Mouse (Mus musculus): ENCODE measurements around the gene Dtnb. TPM values are rescaled to one million over a fixed set of nuclear protein-coding genes. Genes with fewer than 3 reads are reported as not detected.

Gene Dtnb
- polyA plus RNA-seq, 1 experiment from 2014 or later = 17.3 TPM

DNA sequence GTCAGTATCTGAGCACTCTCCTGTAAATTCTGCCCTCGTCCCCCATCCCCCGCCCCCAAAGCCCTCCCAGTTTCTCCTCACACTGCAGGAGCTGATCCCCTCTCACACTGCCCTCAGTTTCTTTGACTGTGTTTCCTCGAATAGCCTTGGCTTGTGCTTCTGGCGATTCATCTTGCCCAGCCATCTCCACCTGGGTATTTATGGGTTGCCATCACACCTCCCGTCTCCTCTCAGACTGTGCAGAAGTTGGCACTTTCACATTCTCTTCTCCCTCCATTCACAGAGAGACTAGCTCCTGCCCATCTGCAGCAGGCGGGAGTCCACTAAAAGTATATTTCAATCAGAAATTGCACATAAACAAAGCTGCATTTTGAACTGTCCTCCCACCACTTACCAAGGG lies 25.4 kb upstream of the Dtnb start:
- WGBS = 46% methylated on average over 6 of the region's 6 CpGs
- no peaks in the 10 kb centered on the region for H3K27me3 ChIP-seq (replicated peaks; ENCODE audit: control insufficient read depth, insufficient read depth, low read length)
- no peaks in the 10 kb centered on the region for H3K9me3 ChIP-seq (ENCODE audit: control insufficient read depth, low read length)
- no peak overlapping the region for H3K27ac ChIP-seq (ENCODE audit: low read length)
- H3K4me3 ChIP-seq (ENCODE audit: low read length) = no peak overlapping the region
- H3K4me1 ChIP-seq (ENCODE audit: control insufficient read depth, insufficient read depth, low read length) = no peaks in the 10 kb centered on the region
- ATAC-seq = no peak
- no peak overlapping the region for H3K4me2 ChIP-seq (ENCODE audit: low read depth, low read length)
- H3K36me3 ChIP-seq (ENCODE audit: control insufficient read depth, insufficient read depth, low read length) = no peaks in the 10 kb centered on the region
- H3K9ac ChIP-seq (ENCODE audit: low read depth, low read length) = no peak overlapping the region

DNA sequence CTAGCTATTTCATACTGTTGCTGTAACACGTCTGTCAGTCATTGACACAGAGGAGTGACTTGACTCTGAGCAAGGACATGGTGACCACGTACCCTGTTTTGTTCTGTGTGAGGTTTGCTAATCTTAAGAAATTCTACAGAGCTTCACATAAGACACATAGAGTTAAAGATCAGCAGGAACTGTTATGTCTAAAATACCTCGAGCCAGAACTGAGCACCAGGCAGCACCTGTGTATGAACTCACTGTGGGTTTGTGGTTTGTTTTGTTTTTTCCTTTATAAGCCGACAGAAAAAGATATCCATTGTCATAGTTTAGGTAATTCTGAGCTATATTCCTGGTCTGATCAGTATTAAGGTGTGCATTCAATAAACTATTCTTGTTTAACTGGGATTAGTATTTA lies 24.7 kb upstream of the Dtnb start:
- H3K27me3 ChIP-seq (replicated peaks; ENCODE audit: control insufficient read depth, insufficient read depth, low read length) = no peaks in the 10 kb centered on the region
- H3K36me3 ChIP-seq (ENCODE audit: control insufficient read depth, insufficient read depth, low read length) = no peaks in the 10 kb centered on the region
- 64% methylated on average over 4 of the region's 4 CpGs for WGBS
- no peak for ATAC-seq
- no peak overlapping the region for H3K4me2 ChIP-seq (ENCODE audit: low read depth, low read length)
- H3K4me1 ChIP-seq (ENCODE audit: control insufficient read depth, insufficient read depth, low read length) = no peaks in the 10 kb centered on the region
- H3K4me3 ChIP-seq (ENCODE audit: low read length) = no peak overlapping the region
- no peaks in the 10 kb centered on the region for H3K9me3 ChIP-seq (ENCODE audit: control insufficient read depth, low read length)
- no peak overlapping the region for H3K27ac ChIP-seq (ENCODE audit: low read length)
- H3K9ac ChIP-seq (ENCODE audit: low read depth, low read length) = no peak overlapping the region

DNA sequence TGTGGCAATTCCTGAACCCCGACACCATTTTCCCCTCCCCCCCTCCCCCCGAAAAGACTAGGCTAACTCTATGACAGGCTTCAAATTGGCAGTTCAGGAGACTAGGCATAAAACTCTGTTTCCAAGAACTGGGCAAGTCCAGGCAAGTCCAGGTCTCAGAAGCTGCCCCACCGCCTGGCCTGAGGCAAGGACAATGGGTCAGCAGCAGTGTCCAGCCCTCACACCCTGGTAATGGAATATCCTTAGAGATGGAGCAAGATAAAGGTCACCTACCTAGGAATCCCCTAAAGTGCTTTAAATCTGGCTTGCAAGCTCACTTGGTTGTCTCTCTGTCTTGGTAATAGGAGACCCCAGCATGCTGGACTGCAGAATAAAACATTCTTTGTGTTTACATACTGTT lies 24.3 kb upstream of the Dtnb start:
- Histone ChIP-seq H3K9me3 (ENCODE audit: control insufficient read depth, low read length) (no peaks in the 10 kb centered on the region), H3K9ac (ENCODE audit: low read depth, low read length) (no peak overlapping the region), H3K36me3 (ENCODE audit: control insufficient read depth, insufficient read depth, low read length) (no peaks in the 10 kb centered on the region), H3K4me1 (ENCODE audit: control insufficient read depth, insufficient read depth, low read length) (no peaks in the 10 kb centered on the region), H3K27me3 (replicated peaks; ENCODE audit: control insufficient read depth, insufficient read depth, low read length) (no peaks in the 10 kb centered on the region), H3K4me3 (ENCODE audit: low read length) (no peak overlapping the region), H3K27ac (ENCODE audit: low read length) (no peak overlapping the region), H3K4me2 (ENCODE audit: low read depth, low read length) (no peak overlapping the region)
- no peak for ATAC-seq
- WGBS = 69% methylated on average over 3 of the region's 3 CpGs

DNA sequence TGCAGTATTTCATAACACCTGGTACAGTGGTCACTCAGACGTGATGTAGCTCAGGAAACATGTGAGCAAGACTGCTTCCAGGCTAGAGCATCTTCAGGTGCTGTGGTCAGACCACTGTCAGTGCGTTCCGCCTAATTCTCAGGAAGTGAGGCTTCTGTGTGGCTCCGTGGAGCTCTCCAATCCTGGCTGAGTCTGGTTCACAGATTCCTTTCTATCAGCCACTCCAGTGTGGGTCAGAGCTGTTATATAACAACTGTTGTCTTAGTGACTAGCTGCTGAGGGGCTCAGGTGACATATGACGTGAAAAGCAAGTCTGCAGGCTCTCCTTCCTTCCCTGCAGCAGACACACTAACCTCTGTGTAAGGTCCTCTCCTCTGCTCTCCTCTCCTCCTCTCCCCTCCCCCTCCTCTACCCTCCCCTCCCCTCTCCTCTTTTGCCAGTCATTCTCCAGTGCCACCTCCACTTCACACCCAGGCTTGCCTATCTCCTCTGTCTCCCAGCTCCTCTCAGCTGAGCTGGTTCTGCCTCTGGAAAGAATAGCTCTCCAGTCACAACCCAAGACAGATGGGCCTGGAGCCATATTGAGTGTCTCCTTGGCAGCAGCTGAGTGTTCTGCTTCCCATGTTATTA lies 23.5 kb upstream of the Dtnb start:
- Histone ChIP-seq H3K4me1 (ENCODE audit: control insufficient read depth, insufficient read depth, low read length) (no peaks in the 10 kb centered on the region), H3K9ac (ENCODE audit: low read depth, low read length) (no peak overlapping the region), H3K36me3 (ENCODE audit: control insufficient read depth, insufficient read depth, low read length) (no peaks in the 10 kb centered on the region), H3K9me3 (ENCODE audit: control insufficient read depth, low read length) (no peaks in the 10 kb centered on the region), H3K4me3 (ENCODE audit: low read length) (no peak overlapping the region), H3K4me2 (ENCODE audit: low read depth, low read length) (no peak overlapping the region), H3K27me3 (replicated peaks; ENCODE audit: control insufficient read depth, insufficient read depth, low read length) (no peaks in the 10 kb centered on the region), H3K27ac (ENCODE audit: low read length) (no peak overlapping the region)
- ATAC-seq = no peak
- WGBS = 52% methylated on average over 5 of the region's 5 CpGs

DNA sequence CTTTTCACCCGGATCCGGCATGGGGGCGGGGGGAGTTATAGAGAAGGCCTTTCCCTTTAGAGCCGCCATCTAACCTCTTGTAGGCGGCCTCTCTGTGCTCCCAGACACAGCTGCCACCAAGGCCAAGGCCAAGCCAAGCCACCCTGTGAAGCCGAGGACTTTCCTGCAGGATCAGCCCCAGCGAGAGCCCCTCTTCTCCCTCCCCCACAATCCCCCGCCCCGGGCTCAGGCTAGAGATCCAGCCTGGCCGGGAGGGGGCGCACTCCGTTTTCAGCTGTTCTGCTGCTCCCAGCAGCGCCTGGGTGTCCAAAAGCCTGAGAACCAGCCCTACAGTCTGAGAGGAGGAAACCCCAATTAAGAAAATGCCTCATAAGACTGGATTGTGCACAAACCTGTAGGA lies 21.9 kb upstream of the Dtnb start:
- H3K4me3 ChIP-seq (ENCODE audit: low read length) = no peak overlapping the region
- WGBS = 16% methylated on average over 13 of the region's 13 CpGs
- no peak overlapping the region for H3K9ac ChIP-seq (ENCODE audit: low read depth, low read length)
- no peak overlapping the region for H3K27ac ChIP-seq (ENCODE audit: low read length)
- no peaks in the 10 kb centered on the region for H3K4me1 ChIP-seq (ENCODE audit: control insufficient read depth, insufficient read depth, low read length)
- H3K27me3 ChIP-seq (replicated peaks; ENCODE audit: control insufficient read depth, insufficient read depth, low read length) = no peaks in the 10 kb centered on the region
- H3K9me3 ChIP-seq (ENCODE audit: control insufficient read depth, low read length) = no peaks in the 10 kb centered on the region
- no peak overlapping the region for H3K4me2 ChIP-seq (ENCODE audit: low read depth, low read length)
- H3K36me3 ChIP-seq (ENCODE audit: control insufficient read depth, insufficient read depth, low read length) = no peaks in the 10 kb centered on the region
- ATAC-seq = no peak

DNA sequence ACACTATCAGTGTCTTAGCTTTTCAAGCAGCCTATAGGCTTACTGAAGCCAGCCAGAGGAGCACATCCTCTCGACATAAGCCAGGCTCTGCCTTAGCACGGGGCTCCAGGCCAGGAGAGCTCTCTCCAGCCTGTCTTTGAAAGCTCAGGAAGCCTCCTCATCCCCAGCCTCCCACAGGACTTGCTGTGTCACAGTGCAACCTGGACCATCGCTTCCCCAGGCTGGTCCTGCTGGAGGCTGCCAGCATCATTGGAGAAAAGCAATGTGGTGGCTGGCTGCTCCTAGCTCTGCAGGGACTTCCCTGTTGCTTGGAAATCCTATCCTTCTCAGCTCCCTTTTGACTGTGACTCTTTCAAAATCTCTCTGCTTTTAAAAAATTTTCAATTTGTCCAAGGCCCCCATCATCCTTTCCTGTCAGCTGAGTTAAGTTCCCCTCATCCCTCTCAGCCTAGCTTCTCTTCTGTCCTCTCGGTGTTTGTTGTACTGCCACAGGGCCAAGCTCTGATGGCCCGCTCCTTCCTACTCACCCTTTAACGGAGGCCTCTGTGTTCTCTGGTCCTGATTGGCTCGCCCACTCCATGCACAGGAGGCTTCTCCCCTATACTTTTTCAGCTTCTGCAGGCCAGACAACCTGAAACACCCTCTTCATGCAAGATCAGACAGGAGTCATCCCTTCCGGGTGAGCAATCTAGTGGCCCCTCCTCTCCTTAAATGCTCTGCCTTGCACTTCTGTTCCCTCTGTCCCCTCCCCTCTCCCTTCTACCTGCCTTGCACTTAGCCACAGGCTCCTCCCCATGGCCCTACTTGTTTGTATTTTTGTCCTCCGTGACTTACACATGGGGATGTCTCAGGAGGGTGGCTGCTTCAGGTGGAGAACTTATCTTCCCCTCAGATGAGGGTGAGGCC lies 14.5 kb upstream of the Dtnb start:
- Histone ChIP-seq H3K4me3 (ENCODE audit: low read length) (no peak overlapping the region), H3K9ac (ENCODE audit: low read depth, low read length) (no peak overlapping the region), H3K27me3 (replicated peaks; ENCODE audit: control insufficient read depth, insufficient read depth, low read length) (no peaks in the 10 kb centered on the region), H3K36me3 (ENCODE audit: control insufficient read depth, insufficient read depth, low read length) (no peaks in the 10 kb centered on the region), H3K9me3 (ENCODE audit: control insufficient read depth, low read length) (no peaks in the 10 kb centered on the region), H3K4me2 (ENCODE audit: low read depth, low read length) (no peak overlapping the region), H3K4me1 (ENCODE audit: control insufficient read depth, insufficient read depth, low read length) (no peaks in the 10 kb centered on the region), H3K27ac (ENCODE audit: low read length) (no peak overlapping the region)
- no peak for ATAC-seq
- WGBS = 51% methylated on average over 9 of the region's 9 CpGs

DNA sequence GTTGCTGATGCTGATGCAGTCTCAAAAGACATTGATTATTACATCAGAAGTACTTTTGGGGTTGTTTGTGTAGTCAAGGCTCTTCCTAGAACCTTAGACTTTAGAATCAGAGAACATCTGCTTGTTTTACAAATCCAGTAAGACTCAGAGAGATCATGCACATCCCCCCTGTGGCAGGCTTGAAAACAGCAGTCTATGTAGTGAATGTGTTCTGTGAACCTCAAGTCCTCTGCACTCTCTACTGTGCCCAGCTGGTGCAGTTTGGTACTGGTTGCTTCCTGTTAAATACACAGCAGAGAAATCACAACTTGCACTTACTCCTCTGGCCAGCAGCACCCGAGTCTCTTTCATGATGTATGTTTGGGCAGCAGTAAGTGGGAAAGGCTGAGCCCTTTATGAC lies 11.6 kb upstream of the Dtnb start:
- no peaks in the 10 kb centered on the region for H3K4me1 ChIP-seq (ENCODE audit: control insufficient read depth, insufficient read depth, low read length)
- H3K4me3 ChIP-seq (ENCODE audit: low read length) = no peak overlapping the region
- WGBS = 27% methylated on average over 1 of the region's 1 CpGs
- no peaks in the 10 kb centered on the region for H3K36me3 ChIP-seq (ENCODE audit: control insufficient read depth, insufficient read depth, low read length)
- H3K27ac ChIP-seq (ENCODE audit: low read length) = no peak overlapping the region
- H3K9ac ChIP-seq (ENCODE audit: low read depth, low read length) = no peak overlapping the region
- no peaks in the 10 kb centered on the region for H3K27me3 ChIP-seq (replicated peaks; ENCODE audit: control insufficient read depth, insufficient read depth, low read length)
- H3K4me2 ChIP-seq (ENCODE audit: low read depth, low read length) = no peak overlapping the region
- no peaks in the 10 kb centered on the region for H3K9me3 ChIP-seq (ENCODE audit: control insufficient read depth, low read length)
- ATAC-seq = peak; percentile 52; the same call in 1 of the 2 replicates

DNA sequence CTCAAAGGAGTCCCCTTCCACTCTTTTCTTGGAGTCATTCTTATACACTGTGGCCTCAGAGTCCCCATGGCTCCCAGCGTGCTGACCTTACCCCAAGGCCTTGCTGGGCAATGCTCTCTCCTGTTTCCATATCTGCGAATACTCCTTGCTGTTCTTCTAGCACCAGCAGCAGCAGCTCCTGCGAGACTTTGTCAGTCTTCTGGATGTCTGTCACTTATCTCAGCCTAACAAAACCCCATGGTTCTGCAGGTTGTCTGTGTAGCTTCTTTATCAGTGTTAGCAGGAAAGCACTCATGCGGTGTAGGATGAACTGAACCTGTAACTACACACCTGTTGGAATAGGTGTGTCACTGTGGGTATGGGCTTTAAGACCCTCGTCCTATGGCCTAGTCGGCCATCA lies 11.1 kb upstream of the Dtnb start:
- no peak overlapping the region for H3K9ac ChIP-seq (ENCODE audit: low read depth, low read length)
- H3K27ac ChIP-seq (ENCODE audit: low read length) = no peak overlapping the region
- ATAC-seq = no peak
- H3K36me3 ChIP-seq (ENCODE audit: control insufficient read depth, insufficient read depth, low read length) = no peaks in the 10 kb centered on the region
- no peak overlapping the region for H3K4me2 ChIP-seq (ENCODE audit: low read depth, low read length)
- H3K9me3 ChIP-seq (ENCODE audit: control insufficient read depth, low read length) = no peaks in the 10 kb centered on the region
- H3K4me1 ChIP-seq (ENCODE audit: control insufficient read depth, insufficient read depth, low read length) = no peaks in the 10 kb centered on the region
- H3K4me3 ChIP-seq (ENCODE audit: low read length) = no peak overlapping the region
- no peaks in the 10 kb centered on the region for H3K27me3 ChIP-seq (replicated peaks; ENCODE audit: control insufficient read depth, insufficient read depth, low read length)
- WGBS = 82% methylated on average over 6 of the region's 6 CpGs

DNA sequence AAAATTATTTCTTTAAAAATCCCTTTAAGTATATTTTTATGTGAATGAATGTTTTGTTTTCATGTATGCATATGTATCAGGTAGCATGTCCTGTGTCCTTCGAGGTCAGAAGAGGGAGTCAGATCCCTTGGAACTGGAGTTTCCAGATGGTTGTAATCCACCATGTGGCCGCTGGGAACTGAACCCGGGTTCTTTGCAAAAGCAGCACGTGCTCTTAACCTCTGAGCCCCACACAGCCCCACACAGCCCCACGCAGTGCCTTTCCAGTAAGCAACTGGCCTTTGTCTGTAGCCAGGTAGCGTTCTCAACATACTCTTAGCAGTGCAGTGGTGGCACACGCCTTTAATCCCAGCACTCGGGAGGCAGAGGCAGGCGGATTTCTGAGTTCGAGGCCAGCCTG lies 9.4 kb upstream of the Dtnb start:
- Histone ChIP-seq H3K4me2 (ENCODE audit: low read depth, low read length) (no peak overlapping the region), H3K9me3 (ENCODE audit: control insufficient read depth, low read length) (no peaks in the 10 kb centered on the region), H3K36me3 (ENCODE audit: control insufficient read depth, insufficient read depth, low read length) (no peaks in the 10 kb centered on the region), H3K9ac (ENCODE audit: low read depth, low read length) (no peak overlapping the region), H3K4me1 (ENCODE audit: control insufficient read depth, insufficient read depth, low read length) (no peaks in the 10 kb centered on the region), H3K27ac (ENCODE audit: low read length) (no peak overlapping the region), H3K4me3 (ENCODE audit: low read length) (no peak overlapping the region), H3K27me3 (replicated peaks; ENCODE audit: control insufficient read depth, insufficient read depth, low read length) (no peaks in the 10 kb centered on the region)
- 92% methylated on average over 10 of the region's 10 CpGs for WGBS
- no peak for ATAC-seq
